Mouse (Mus musculus) brain, embryonic 14.5 days (tissue): ENCODE measurements around the gene St6galnac6.

Experiments
- CTCF ChIP-seq: fragments of 200-500 bp; IDR thresholded peaks from 2 replicates; pipeline ENCODE4 v1.5.1; 2012; ENCODE audit warnings: inconsistent platforms, mild to moderate bottlenecking, moderate library complexity, borderline replicate concordance; ENCODE audit not compliant: insufficient read depth, insufficient read length; ENCODE audit errors: extremely low read depth
- POLR2A ChIP-seq: fragments of 200-500 bp; IDR thresholded peaks from 2 replicates; pipeline ENCODE4 v1.6.1; 2012; ENCODE audit warnings: mild to moderate bottlenecking, inconsistent platforms, borderline replicate concordance; ENCODE audit not compliant: poor library complexity, insufficient read depth, insufficient read length, severe bottlenecking; ENCODE audit errors: extremely low read depth

DNA sequence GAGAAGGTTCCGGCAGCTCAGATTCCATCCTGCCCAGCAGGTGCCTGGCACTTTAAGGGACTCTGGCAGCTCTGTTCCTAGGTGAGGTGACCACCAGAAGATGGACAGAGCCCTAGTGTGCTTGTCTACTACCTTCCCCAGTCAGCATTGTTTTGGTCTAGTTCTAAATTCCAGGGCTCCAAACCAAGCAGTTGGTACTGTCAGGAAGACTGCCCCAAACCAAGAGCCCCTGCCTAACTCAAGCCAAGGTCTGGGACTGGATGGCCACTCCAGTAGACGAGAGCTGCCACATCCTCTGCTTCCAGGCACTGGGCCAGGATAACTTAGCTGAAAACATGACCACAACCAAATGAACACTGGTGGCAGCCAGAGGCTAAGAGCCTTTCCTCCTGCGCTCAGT lies 30.6 kb upstream of the St6galnac6 start:
- no peak for TF ChIP-seq CTCF
- TF ChIP-seq POLR2A: no peak
